Mouse (Mus musculus) kidney, embryonic 14.5 days (tissue): ENCODE results near the gene Ccdc137. TPM values are rescaled to one million over a fixed set of nuclear protein-coding genes. Genes with fewer than 3 reads are reported as not detected.

Source experiments
- ATAC-seq: fragments of 200-750 bp; cut with Nextera tagmentation; 2 replicates; pipeline ENCODE4 v1.8.0; 2017; ENCODE audit warnings: moderate number of reproducible peaks, mild to moderate bottlenecking, moderate TSS enrichment, moderate library complexity; ENCODE audit not compliant: low FRiP score, low TSS enrichment
- H3K27ac ChIP-seq: fragments of 300-500 bp; sonication (generic); 2 replicates; pipeline ENCODE4 v1.5.1; 2014; ENCODE audit warnings: low read depth, mild to moderate bottlenecking, low read length, moderate library complexity, mixed read lengths
- H3K27me3 ChIP-seq: fragments of 300-500 bp; sonication (generic); 2 replicates; pipeline ENCODE4 v1.6.1; 2014; ENCODE audit warnings: mild to moderate bottlenecking, low read length; ENCODE audit not compliant: control insufficient read depth, insufficient read depth
- H3K36me3 ChIP-seq: fragments of 300-500 bp; sonication (generic); 2 replicates; pipeline ENCODE4 v1.6.1; 2014; ENCODE audit warnings: low read length, mixed read lengths; ENCODE audit not compliant: control insufficient read depth, insufficient read depth
- H3K4me1 ChIP-seq: fragments of 300-500 bp; sonication (generic); 2 replicates; pipeline ENCODE4 v1.6.1; 2014; ENCODE audit warnings: low read length, mixed read lengths; ENCODE audit not compliant: control insufficient read depth, insufficient read depth
- H3K4me2 ChIP-seq: fragments of 300-500 bp; sonication (generic); replicated peaks from 2 replicates; pipeline ENCODE4 v1.6.1; 2014; ENCODE audit warnings: low read depth, mild to moderate bottlenecking, low read length
- H3K4me3 ChIP-seq: fragments of 300-500 bp; sonication (generic); 2 replicates; pipeline ENCODE4 v1.5.1; 2014; ENCODE audit warnings: mild to moderate bottlenecking, low read length
- H3K9ac ChIP-seq: fragments of 300-500 bp; sonication (generic); 2 replicates; pipeline ENCODE4 v1.6.1; 2014; ENCODE audit warnings: low read depth, mild to moderate bottlenecking, low read length, moderate library complexity
- H3K9me3 ChIP-seq: fragments of 300-500 bp; sonication (generic); 2 replicates; pipeline ENCODE4 v1.6.1; 2016; ENCODE audit warnings: low read length; ENCODE audit not compliant: control insufficient read depth
- WGBS: fragments of 180-500 bp; shearing (Covaris S2); extraction: QIAGEN DNeasy Blood & Tissue Kit; methylation state at CpG from one replicate; pipeline ENCODE4 v1.1.7; 2014; 5-methylcytosine and 5-hydroxymethylcytosine counted together
- polyA plus RNA-seq: library from polyadenylated mRNA; unstranded; fragments of >200 nt; fragmentation: Nextera tagmentation; extraction: Ambion mirVana; gene quantifications from 2 replicates; pipeline ENCODE4 v1.2.1, GENCODE M21; 2014

The Ccdc137 gene
- polyA plus RNA-seq, 1 experiment from 2014 or later = 32.8 TPM

DNA sequence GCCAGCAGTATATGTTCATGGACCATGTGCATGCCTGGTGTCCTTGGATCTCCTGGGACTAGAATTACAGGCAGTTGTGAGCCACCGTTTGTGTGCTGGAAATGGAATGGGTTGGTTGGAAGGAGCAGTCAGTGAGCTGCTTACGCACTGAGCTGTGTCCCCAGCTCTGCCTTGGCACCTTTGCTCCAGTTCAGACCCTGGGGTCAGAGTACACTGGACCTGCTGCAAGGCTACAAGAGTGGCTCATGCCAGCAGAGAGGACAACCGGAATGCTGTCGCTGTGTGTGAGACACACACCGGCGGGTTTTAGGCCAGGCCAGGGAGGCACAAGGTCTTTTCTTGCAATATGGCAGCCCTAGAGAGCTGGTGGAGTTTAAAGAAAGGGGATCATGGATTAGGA lies 14.1 kb downstream of the Ccdc137 start:
- 96% methylated on average over 6 of the region's 6 CpGs for WGBS
- peaks cover 69% of the 10 kb centered on the region for H3K36me3 ChIP-seq
- H3K4me2 ChIP-seq = no peak overlapping the region
- no peak overlapping the region for H3K4me3 ChIP-seq
- H3K9me3 ChIP-seq = no peaks in the 10 kb centered on the region
- no peak for ATAC-seq
- no peak overlapping the region for H3K27ac ChIP-seq
- no peak overlapping the region for H3K9ac ChIP-seq
- H3K4me1 ChIP-seq = peaks cover 8% of the 10 kb centered on the region
- no peaks in the 10 kb centered on the region for H3K27me3 ChIP-seq

- Histone ChIP-seq H3K27me3 (no peaks in the 10 kb centered on the region), H3K9ac (peak overlapping the region; percentile 94; the same call in 1 of the 2 replicates), H3K27ac (peak overlapping the region; percentile 70; the same call in 1 of the 2 replicates), H3K36me3 (peaks cover 79% of the 10 kb centered on the region), H3K4me2 (peak overlapping the region; percentile 84), H3K4me1 (0 out of 2 replicates have a peak, but pooled peaks cover 6% of the 10 kb centered on the region), H3K9me3 (no peaks in the 10 kb centered on the region), H3K4me3 (peak overlapping the region; percentile 89; the same call in 1 of the 2 replicates)
- no peak for ATAC-seq
- 87% methylated on average over 7 of the region's 7 CpGs for WGBS
Observed at GRCm38 (mm10) chr11:120483448-120483934, 25.6 kb downstream of the Ccdc137 start.

DNA sequence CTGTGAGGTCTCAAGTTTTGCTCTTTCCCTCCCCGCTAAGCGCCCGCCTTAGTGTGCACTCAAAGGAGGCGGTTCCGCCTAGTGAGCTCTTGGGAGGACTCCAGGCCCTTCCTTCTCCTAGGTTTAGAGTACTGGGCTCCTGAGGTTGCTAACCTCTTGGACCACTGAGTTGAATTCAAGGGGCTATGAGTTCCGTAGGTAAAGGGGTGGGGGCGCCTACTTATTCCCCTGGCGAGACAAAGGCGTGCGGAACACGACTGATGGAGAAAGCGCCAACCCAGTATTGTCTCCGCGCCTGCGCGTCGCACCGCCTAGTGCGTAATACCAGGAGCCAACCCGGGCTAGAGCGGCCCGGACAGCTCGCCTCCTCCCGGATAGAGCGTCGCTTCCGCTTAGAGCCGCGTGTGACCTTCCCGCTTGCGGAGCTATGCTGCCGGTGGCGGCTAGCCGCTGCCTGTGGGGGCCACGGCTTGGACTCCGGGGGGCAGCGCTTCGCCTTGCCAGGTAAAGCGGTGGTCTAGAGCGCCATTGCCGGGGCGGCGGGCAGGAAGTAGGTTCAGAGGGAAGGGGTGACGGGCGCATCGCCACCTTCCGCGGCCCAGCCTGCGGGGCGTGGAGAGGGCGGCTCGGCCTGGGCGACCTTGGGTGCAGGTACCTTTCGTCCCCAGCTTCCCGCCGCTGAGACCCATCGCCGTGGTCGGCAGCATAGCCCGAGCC lies 26.5 kb downstream of the Ccdc137 start, which contains the start of gene Mrpl12:
Gene Mrpl12, plus strand, starts transcription at position 349 of the 717 bp plus-strand sequence.
- Histone ChIP-seq H3K27ac (peak within 1 kb of the TSS; percentile 70), H3K9ac (peak within 1 kb of the TSS; percentile 94), H3K4me1 (peaks cover 7% of the 10 kb centered on the region), H3K9me3 (no peaks in the 10 kb centered on the region), H3K36me3 (peaks cover 76% of the 10 kb centered on the region), H3K4me2 (peak within 1 kb of the TSS; percentile 84), H3K27me3 (no peaks in the 10 kb centered on the region), H3K4me3 (peak within 1 kb of the TSS; percentile 89)
- WGBS = under 1% methylated on average over 58 of the region's 60 CpGs
- ATAC-seq = peak; percentile 93

- Histone ChIP-seq H3K4me3 (peak overlapping the region; percentile 89), H3K36me3 (peaks cover 67% of the 10 kb centered on the region), H3K4me1 (peaks cover 13% of the 10 kb centered on the region), H3K4me2 (peak overlapping the region; percentile 84), H3K9ac (peak overlapping the region; percentile 94), H3K27ac (peak overlapping the region; percentile 70; the same call in 1 of the 2 replicates), H3K27me3 (no peaks in the 10 kb centered on the region), H3K9me3 (no peaks in the 10 kb centered on the region)
- ATAC-seq = no peak
- 6% methylated on average over 10 of the region's 10 CpGs for WGBS
Observed at GRCm38 (mm10) chr11:120485251-120485650, 27.3 kb downstream of the Ccdc137 start.

GRCm38 (mm10) chr11:120488516-120488915 lies 30.6 kb downstream of the Ccdc137 start:
- H3K27ac ChIP-seq = no peak overlapping the region
- 79% methylated on average over 4 of the region's 4 CpGs for WGBS

GRCm38 (mm10) chr11:120489054-120489761 lies 31.3 kb downstream of the Ccdc137 start:
- H3K27me3 ChIP-seq = no peaks in the 10 kb centered on the region
- no peak overlapping the region for H3K4me2 ChIP-seq
- WGBS = 54% methylated on average over 4 of the region's 4 CpGs
- peak overlapping the region; percentile 76 for H3K27ac ChIP-seq
- H3K9me3 ChIP-seq = no peaks in the 10 kb centered on the region
- no peak overlapping the region; the same call in 1 of the 2 replicates for H3K4me3 ChIP-seq
- H3K4me1 ChIP-seq = peaks cover 33% of the 10 kb centered on the region
- H3K36me3 ChIP-seq = peaks cover 35% of the 10 kb centered on the region
- ATAC-seq = peak; percentile 22
- H3K9ac ChIP-seq = peak overlapping the region; percentile 31; the same call in 1 of the 2 replicates

More at GRCm38 (mm10) chr11:120488516-120488915, 30.6 kb downstream of the Ccdc137 start:
- no peaks in the 10 kb centered on the region for H3K27me3 ChIP-seq
- H3K36me3 ChIP-seq = peaks cover 37% of the 10 kb centered on the region
- H3K4me3 ChIP-seq = no peak overlapping the region
- H3K4me1 ChIP-seq = peaks cover 31% of the 10 kb centered on the region
- no peaks in the 10 kb centered on the region for H3K9me3 ChIP-seq
- no peak overlapping the region for H3K9ac ChIP-seq
- H3K4me2 ChIP-seq = no peak overlapping the region
- ATAC-seq = no peak

DNA sequence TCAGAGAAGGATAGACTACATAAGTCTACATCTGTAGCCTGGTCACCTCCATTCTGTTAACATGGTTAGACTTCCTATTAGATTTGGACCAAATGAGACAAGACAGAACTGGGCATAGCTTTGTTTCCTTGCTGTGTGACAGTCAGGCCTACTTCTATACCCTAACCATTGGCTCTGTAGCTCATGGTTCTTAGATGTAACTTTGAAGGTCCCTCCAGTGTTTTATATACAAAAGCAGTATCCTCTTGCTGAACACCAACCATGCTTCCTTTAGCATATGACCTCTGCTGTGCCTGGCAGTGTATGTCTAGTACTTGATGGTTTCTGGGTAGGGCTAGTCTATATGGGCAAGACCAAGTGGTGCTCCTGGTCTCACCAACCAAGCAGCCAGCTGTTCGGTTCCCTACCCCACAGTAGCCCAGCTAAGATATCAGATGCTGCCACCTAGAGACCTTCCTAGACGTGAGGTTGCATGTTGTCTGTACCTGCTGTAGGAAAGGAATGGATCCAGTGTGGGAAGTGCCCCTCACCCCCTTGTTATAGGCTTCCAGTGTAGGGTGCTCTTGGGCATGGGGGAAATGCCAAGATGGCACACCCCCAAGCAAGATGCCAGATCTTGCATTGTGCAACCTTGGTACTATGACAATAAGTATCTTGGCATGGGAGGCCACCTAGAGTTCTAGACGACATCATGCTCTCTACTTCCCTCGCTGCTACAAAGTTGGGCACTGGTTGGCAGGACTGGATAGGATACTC lies 32.6 kb downstream of the Ccdc137 start:
- no peak for ATAC-seq
- Histone ChIP-seq H3K9me3 (no peaks in the 10 kb centered on the region), H3K9ac (peak overlapping the region; percentile 76; the same call in 1 of the 2 replicates), H3K36me3 (peaks cover 46% of the 10 kb centered on the region), H3K27ac (peak overlapping the region; percentile 76), H3K27me3 (no peaks in the 10 kb centered on the region), H3K4me3 (peak overlapping the region; percentile 80), H3K4me1 (peaks cover 29% of the 10 kb centered on the region), H3K4me2 (peak overlapping the region; percentile 91; the same call in 1 of the 2 replicates)
- 34% methylated on average over 4 of the region's 4 CpGs for WGBS

DNA sequence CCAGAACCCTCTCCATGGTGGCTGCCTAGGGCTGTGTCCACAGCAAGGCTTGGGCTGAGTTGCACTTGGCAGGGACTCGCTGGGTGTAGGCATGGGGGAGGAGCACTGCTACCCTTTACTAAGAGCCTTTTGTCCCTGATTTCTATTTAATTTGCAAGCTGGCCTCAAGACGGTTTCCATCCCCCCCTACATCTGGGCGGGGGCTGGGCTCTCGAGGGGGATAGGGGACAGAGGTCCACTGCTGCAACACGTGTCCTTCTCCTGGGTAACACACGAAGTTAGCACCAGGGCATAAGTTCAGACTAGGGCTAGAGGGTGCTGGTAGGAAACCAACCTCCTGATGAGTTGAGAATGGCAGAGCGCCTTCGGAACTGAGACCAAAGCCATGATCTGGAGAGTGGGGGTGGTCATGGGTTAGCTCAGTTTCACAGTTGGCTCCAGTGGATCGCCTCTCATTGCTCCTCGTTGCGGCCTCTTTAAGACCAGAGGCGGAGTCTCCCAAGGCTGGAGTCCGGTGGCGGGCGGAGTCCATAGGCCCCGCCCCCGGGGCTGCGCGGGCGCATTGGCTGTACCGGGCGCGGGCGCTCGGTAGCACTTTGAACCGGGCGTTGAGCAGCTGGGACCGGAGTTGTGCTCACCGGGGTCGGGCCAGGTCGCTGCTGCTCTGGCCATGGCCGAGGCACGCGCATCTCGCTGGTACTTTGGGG lies 33.6 kb downstream of the Ccdc137 start, which contains the start of gene Slc25a10:
Gene Slc25a10, plus strand, starts transcription at position 524 of the 707 bp plus-strand sequence.
- WGBS = 1% methylated on average over 35 of the region's 35 CpGs
- peak; percentile 88 for ATAC-seq

More for the DNA sequence above, 33.6 kb downstream of the Ccdc137 start, which contains the start of gene Slc25a10:
- Histone ChIP-seq H3K4me1 (peaks cover 26% of the 10 kb centered on the region), H3K4me3 (peak within 1 kb of the TSS; percentile 80), H3K9ac (peak within 1 kb of the TSS; percentile 76), H3K27me3 (no peaks in the 10 kb centered on the region), H3K27ac (peak within 1 kb of the TSS; percentile 78), H3K9me3 (no peaks in the 10 kb centered on the region), H3K36me3 (peaks cover 48% of the 10 kb centered on the region), H3K4me2 (peak within 1 kb of the TSS; percentile 91)
